Mouse (Mus musculus) heart, postnatal 36 days (tissue): ENCODE data around the gene Safb2. TPM values are rescaled to one million over a fixed set of nuclear protein-coding genes. Genes with fewer than 3 reads are reported as not detected.
"Not testable (repeated sequence)": the region's sequence is repeated elsewhere in the genome, so short reads cannot be mapped to it uniquely, and the experiment has no call there.

ENCODE experiments used
- DNase-seq, 2 experiments: peaks; one replicate each; pipeline ENCODE4 v3.0.0; 2021 to 2022
- intact Hi-C: fragments of 180-260 bp; cut with DNase I; formaldehyde crosslinking; loops from one replicate; pipeline ENCODE4 v1.15.1; 2025
- total RNA-seq, 2 experiments: library from RNA; stranded (reverse); gene quantifications; 2 replicates each; pipeline ENCODE4 v1.2.3; 2021

Safb2 gene
- 10 to 100 TPM; 41.4 to 48.5 TPM for total RNA-seq

DNA sequence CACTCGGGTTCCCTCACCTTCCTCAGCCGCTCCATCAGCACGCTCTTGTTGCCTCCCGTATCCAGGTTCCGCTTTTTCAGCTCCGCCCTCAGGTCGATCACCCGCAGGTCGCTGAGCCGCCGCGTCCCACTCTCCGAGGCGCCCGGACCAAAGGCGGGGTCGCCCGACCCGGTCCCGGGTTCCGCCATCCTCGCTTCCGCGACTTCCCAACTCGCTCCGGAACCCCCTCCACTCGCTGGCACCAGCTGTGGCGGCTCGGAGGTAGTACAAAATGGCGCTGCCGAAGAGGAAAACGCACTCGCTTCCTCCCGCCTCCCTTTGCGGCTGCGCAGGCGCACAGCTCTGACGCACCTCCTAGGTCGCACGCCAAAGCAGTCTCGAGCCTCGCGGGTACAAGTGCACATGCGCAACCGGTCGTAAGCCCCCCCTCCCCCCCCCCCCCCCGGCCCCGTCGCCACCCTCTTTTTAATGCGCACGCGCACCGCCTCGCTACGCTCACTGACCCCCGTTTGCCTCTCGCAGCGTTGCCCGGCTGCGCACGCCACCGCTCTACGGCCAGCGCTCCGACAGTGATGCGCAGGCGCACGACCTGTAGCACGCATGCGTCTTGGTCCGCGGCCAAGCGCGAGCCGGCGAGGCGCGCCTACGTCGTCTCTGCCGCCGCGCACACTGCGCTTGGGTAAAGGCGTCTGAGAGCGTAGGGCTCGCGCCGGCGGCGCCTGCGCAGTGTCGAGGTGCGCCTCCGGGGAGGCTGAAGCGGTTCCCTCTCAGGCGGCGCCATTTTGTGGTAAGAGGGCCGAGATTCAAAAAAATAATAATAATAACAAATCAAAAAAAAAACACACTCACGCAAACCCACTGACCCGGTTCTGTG is at the start of gene Safb2, which contains the start of gene Safb:
Gene Safb2 (minus strand): TSS at position 329 of the 874 bp plus-strand sequence.
Gene Safb (plus strand): TSS at position 569 of the 874 bp plus-strand sequence.
- peak; percentile 99 for DNase-seq
- intact Hi-C loops, result loop anchor here (1.0 to 5.0 kb wide), 3 partner anchors 25 to 297 kb away; partner anchors contain the start of genes 2410015M20Rik, Ndufa11 and Vmac

DNA sequence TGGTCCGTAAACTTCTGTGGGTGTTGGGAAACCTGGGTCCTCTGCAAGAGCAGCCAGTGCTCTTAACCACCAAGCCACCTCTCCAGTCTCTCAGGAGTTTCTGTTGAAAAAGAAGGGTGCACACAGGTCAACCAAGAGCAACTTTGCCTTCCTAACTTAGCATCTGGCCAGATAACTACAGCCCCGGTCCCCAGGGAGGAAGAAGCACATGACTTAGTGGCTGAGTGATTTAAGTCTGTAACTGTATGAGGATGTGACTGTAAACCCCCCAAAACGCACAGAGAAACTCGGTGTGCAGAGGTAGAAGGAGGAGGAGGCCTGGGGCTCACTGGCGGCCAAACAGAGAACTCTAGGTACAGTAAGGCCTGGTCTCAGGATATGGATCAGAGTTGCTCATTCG is 49.6 kb upstream of the Safb2 start:
- no peak for DNase-seq
- intact Hi-C loops, result no loop called here

DNA sequence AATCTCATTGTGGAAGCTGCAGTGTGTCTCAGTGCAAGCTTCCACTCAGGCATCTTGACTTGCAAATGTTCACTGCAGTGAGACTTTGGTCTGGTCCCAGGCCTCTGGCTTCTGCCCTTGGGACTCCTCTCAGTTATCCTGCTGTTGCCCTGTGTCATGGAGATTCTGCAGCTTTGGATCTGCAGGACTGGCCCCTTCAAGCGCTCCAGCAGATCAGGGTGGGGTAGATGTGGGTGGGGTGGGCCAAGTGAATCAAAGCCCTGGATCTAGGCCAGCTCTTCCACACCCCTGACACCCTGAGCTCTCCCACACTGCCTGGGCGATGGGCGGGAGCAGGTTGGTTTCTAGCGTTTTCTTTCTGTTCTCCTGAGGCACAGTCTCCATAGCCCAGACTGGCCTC is 47.4 kb upstream of the Safb2 start:
- DNase-seq, result no peak
- intact Hi-C loops, result no loop called here

DNA sequence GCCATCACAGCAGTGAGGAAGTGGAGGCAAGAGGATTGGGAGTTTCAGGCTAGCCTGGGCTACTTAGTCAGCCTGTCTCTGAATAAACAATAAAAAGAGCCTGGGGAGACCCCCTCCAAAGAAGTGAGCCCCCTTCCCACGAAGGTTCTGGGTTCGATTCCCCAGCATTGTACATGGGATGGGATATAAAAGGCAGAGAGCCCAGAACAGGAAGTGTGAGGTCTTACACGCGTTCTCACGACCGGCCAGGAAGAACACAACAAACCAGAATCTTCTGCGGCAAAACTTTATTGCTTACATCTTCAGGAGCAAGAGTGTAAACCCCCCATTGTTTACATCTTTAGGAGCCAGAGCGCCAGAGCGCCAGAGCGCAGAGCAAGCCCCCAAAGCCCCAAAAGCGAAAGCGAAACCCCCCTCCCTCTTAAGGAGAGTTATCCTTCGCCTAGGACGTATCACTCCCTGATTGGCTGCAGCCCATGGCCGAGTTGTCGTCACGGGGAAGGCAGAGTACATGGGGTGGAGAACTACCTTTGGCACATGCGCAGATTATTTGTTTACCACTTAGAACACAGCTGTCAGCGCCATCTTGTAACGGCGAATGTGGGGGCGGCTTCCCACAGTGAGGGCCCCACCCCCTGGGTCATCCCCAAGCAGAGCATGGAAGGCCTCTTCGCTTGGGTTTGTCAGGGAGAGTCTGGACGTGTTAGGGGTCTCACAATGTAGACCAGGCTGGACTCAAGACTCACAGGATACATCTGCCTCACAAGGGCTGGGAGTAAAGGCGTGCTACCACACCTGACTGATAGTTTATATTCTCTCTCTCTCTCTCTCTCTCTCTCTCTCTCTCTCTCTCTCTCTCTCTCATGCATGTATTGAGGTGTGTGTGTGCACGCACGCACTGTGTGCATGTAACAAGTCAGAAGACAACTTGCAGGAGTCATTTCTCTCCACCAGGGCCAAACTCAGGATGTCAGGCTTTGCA is 45.7 kb upstream of the Safb2 start:
- intact Hi-C loops, result loop anchor here (5.0 kb wide), 3 partner anchors 37 to 202 kb away; partner anchors contain the start of genes Ndufa11, Rfx2 and Vmac
- DNase-seq, result not testable (repeated sequence)

DNA sequence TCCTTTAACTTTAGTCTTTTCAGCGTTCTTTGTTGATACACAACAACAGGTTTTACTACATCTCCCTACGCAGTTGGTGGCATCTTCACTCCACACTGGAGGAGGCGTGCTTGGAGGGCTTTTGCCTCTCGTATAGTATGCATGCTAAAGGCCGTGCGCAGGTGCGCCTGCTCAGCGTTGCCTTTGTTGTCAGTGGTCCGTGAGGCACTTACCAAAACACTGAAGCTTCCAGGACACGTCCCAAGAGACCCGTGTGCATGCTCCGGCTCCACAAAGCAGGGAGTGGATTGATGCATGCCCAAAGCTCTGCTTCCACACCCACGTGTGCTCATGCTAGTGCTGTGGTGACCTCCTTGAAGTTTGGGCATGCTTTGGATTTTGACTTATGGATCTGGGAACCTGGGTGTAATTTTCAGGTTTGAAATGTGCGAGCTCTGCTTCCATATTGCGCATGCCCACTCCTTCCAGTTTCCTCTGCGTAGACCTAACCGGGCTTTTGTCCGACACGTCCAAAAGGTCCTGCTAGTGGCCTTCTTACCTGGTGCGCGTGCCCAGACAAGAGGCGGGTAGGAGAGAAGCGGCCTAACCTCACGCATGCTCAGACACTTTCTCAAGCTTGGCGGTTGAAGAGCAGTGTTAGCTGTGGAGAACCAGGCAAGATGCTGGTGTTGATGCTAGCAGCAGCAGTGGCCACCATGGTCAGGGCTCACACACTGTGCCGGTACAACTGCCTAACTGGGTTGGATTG is 43.3 kb upstream of the Safb2 start, which contains the start of gene Catsperd:
Gene Catsperd (plus strand): TSS at position 614 of the 748 bp plus-strand sequence.
- DNase-seq, result no peak
- intact Hi-C loops, result loop anchor here (5.0 kb wide), 3 partner anchors 40 to 205 kb away; partner anchors contain the start of genes Ndufa11, Rfx2 and Vmac

DNA sequence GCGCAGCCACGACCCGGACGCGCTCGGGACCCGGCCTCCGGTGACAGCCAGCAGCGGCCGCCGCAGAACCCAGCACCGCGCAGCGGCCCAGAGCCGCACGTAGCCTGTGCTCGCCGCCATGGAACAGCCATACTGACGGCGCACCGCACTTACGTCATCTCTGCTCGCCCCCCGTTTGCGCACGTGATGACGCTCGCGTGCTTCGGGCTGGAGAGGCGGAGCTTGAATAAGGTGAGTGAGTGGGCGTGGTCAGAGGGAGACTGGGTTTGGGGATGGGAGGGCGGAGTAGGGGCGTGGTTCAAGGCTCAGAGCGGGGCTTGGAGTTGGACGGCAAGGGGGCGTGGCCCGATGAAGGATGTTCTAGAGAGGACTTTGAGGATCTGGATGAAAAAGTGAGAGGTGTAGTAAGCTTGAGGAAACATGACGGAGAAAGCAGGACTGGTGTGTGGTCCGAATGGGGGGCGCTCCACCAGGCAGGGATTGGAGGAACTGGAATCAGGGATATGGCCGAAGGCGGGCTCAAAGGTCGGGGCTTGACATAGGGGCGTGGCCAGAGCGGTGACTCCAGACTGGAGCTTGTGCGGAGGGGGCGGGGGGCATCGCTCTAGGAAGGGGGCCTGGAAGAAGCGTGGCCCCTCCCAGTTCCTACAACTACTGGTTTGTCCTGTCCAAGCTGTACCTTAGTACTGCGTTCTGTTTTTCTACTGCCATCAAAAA is 42.5 kb upstream of the Safb2 start, which contains the start of gene Lonp1:
Gene Lonp1 (minus strand): TSS at position 134 of the 717 bp plus-strand sequence.
- DNase-seq, result peak; percentile 93 to 94
- intact Hi-C loops, result loop anchor here (5.0 kb wide), 3 partner anchors 40 to 205 kb away; partner anchors contain the start of genes Ndufa11, Rfx2 and Vmac

DNA sequence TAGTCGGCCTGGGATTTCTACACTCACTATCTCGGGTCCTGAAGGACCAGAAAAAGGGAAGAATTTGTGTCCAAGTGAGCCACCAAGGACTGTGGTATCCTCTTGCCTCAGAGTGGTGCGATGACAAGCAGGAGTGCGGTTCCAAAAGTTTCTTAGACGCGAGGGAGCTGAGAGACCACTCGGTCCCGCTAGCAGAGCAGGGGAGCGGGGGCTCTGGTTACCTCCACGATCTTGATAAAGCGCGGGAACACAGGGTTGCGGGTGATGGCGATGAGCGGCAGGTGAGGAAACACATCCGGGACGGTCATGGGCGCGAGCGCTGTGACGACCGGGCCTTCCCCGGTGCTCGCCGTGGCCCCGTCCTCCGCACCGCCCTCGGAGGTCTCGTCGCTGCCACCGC is 41.9 kb upstream of the Safb2 start:
- intact Hi-C loops, result loop anchor here (5.0 kb wide), 3 partner anchors 41 to 206 kb away; partner anchors contain the start of genes Ndufa11, Rfx2 and Vmac
- no peak for DNase-seq

DNA sequence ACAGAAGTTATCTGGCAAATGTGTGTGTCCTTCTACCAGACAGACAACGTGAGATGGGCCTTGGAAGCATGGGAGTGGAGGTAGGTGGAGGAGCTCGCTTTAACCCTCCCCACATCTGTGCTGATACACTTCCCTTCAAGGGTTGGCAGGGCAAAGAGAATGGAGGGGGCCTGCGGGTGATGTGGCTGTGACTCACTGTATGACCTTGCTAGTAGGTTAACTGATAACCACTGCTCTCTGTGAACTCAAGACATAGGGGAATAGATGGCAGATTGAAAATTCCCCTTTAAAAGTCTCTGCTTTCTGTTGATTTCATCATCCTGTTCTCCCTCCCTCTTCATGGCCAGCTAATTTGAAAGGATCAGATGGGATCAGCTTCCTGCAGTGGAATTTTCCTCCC is 41.1 kb upstream of the Safb2 start:
- intact Hi-C loops, result loop anchor here (5.0 kb wide), 3 partner anchors 42 to 207 kb away; partner anchors contain the start of genes Ndufa11, Rfx2 and Vmac
- DNase-seq, result no peak

DNA sequence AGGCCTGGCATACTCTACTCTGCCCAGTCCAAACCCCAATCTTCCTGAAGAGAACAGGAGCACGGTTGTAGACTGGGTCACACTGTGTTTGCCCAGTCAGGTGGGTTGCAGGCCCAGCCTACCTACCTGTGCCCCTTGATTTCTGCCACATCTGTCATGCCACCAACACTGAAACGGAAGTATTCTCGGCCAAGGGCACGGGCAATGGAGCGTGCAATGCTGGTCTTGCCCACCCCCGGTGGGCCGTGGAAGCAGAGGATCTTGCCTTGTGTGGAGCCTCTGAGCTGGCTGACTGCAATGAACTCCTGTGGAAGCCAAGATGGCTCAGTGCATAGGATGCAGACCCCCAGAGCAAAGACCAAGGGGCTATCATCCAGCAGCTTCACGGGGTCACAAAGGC is 33.2 kb upstream of the Safb2 start:
- no peak for DNase-seq
- intact Hi-C loops, result loop anchor here (10.0 kb wide), 1 partner anchor 657 kb away; the partner anchor contains the start of gene Vav1

DNA sequence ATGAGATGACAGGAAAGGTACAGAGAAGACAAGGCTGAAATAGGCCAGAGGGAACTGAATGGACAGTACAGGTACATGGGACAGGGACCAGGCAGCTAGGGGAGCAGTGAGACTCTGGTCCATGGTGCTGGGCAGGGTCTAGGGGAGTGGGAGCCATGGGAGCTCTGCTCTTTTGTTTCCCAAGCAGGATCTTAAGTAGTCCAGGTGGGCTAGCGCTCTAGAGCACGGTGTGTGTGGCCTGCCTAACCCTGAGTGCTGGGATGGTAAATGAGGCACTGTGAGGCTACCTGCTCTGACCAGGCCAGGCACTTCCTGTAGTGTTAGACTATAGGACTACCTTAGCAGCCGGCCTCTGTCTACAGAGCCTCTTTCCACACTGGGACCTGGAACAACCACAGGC is 32.3 kb upstream of the Safb2 start:
- intact Hi-C loops, result loop anchor here (10.0 kb wide), 1 partner anchor 658 kb away; the partner anchor contains the start of gene Vav1
- no peak for DNase-seq

DNA sequence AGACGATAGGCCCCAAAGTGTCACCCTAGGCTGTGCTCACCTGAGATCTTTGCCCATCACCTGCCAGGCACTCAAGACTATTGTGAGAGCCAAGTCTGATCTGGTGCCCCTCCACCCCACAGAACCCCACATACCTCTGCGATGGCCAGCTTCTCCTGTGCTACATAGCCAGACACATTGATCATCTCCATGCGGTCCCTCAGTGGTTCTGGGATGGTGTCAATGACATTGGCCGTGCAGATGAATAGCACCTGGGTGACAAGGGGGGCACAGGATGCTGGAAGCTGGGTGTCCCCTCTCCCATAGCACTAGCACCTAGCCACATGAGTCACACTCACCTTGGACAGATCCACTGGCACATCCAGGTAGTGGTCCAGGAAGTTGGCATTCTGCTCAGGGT is 31.4 kb upstream of the Safb2 start:
- DNase-seq, result no peak
- intact Hi-C loops, result loop anchor here (10.0 kb wide), 1 partner anchor 659 kb away; the partner anchor contains the start of gene Vav1

DNA sequence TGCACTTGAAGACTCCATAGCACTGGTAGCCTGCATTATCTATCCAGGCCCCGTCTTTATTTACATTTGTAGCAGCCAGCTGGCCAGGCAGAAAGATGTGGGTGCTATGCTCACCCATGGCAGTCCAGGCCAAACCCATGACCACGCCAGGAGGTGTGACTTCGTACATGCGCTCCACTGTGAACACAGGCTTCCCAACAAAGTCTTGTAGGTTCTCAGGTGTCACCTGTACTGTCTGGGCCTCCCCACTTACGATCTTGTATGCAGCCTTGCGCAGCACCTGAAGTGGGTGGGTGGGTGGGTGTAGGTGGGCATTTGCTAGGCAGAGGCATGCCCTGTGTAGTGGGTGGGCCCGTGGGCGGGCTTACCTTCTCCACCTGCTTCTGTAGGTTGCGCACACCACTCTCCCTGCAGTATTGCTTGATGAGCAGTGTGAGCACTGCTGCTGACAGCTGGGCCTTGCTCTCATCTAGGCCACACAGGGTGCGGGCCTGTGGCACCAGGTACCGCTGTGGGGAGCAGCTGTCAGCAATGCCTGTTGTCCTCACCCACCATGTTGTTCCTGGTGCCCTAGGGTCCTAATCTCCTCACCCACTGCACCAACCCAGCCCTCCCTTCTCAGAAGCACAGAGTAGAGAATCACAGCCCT is 30.9 kb upstream of the Safb2 start:
- no peak for DNase-seq
- intact Hi-C loops, result loop anchor here (10.0 kb wide), 1 partner anchor 660 kb away; the partner anchor contains the start of gene Vav1

DNA sequence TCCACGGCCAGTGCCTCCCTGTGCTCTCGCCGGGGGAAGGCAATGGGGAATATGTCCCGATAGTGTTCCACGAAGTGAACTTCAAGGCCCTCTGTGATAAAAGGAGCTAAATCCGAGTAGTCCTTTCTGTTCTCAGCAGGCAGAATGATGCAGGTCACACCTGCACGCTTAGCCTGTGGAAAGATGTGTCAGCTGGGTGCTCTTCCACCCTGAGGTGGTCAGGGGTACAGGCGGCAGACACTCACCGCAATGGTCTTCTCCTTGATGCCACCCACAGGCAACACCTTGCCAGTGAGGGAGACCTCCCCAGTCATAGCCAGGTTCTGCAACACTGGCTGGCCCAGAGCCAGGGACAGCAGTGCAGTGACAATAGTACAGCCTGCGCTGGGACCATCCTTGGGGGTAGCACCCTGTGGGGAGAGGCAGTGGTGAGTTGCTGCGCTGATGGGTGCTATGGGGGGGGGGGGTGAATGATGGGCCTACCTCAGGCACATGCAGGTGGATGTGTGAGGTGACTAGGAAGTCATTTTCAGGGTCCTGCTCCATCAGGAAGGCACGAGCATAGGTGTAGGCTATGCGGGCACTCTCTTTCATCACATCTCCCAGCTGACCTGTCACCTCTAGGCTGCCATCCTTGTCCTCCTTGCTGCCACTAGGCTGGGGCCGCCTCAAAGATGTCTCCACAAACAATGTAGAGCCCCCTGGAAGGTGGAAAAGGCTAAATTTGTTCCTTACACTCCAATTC is 30.2 kb upstream of the Safb2 start:
- no peak for DNase-seq
- intact Hi-C loops, result loop anchor here (5.0 to 10.0 kb wide), 3 partner anchors 103 to 660 kb away; partner anchors contain the start of genes Dus3l, Ndufa11, Vav1 and Vmac

DNA sequence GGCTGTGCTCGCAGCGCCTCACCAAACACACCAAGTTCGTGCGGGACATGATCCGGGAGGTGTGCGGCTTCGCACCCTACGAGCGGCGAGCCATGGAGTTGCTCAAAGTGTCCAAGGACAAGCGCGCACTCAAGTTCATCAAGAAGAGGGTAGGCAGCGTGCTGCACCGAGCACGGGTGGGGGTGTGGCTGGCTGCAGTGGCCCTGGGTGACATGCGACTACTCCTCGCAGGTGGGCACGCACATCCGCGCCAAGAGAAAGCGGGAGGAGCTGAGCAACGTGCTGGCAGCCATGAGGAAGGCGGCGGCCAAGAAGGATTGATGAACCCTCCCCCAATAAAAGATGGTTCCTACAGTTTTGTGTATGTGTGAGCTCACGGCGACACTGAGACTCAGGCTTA is 29.5 kb upstream of the Safb2 start:
- DNase-seq, result not testable (repeated sequence)
- intact Hi-C loops, result loop anchor here (1.0 to 10.0 kb wide), 4 partner anchors 54 to 661 kb away; partner anchors contain the start of genes Dus3l, Ndufa11, Vav1 and Vmac

DNA sequence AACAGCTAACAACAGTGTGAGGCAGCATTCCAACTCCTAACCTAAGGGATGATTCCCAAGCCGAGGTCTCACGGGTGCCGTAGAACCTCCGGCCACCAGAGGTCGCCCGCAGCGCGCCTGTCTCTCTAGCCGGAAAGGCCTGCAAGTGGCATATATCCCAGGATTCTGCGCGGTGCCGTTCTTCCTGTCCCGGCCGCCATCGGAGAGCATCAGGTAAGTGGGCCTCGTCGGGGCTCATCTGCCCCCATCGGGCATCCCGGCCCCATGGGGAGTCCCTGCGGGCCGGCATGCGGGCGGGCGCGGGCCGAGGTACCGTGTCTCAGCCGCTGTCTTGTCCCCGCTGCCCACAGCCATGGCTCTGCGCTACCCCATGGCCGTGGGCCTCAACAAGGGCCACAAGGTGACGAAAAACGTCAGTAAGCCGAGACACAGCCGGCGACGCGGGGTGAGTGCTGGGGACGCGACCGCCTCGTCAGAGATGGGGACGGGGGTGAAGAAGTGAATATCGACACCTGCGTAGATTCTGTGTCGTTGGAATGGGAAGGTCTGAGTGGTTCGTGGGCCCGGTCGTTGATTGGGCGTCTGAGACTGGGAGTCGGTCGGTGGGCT is 29.0 kb upstream of the Safb2 start, which contains the start of gene Rpl36:
Gene Rpl36 (plus strand): TSS at position 181 of the 609 bp plus-strand sequence.
- intact Hi-C loops, result loop anchor here (1.0 to 10.0 kb wide), 4 partner anchors 55 to 661 kb away; partner anchors contain the start of genes Dus3l, Ndufa11, Vav1 and Vmac
- DNase-seq, result peak; percentile 96 to 98

DNA sequence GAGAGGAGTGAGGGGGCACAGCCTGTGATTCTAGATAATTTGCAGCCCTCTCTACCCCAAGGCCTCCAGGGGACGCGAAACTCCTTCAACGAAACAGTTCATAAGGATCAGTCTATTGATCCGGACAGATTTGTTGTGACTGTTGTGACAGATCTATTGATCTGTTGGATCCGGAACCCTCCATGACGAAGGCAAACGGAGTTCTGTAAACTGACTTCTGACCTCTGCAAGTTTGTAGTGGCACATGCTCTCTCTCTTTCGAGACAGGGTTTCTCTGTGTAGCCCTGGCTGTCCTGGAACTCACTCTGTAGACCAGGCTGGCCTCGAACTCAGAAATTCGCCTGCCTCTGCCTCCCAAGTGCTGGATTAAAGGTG is 28.2 kb upstream of the Safb2 start:
- intact Hi-C loops, result loop anchor here (5.0 to 10.0 kb wide), 3 partner anchors 105 to 662 kb away; partner anchors contain the start of genes Dus3l, Ndufa11, Vav1 and Vmac
- DNase-seq, result not testable (repeated sequence)
